Mouse (Mus musculus) spleen, adult 2 months (tissue): ENCODE data around the gene Zfp512.

Experiments
- CTCF ChIP-seq: fragments of 200-500 bp; IDR thresholded peaks from 2 replicates; pipeline ENCODE4 v1.5.1; 2011; ENCODE audit warnings: mild to moderate bottlenecking, inconsistent platforms; ENCODE audit not compliant: insufficient read depth, insufficient read length, insufficient replicate concordance; ENCODE audit errors: extremely low read depth
- POLR2A ChIP-seq: fragments of 200-500 bp; IDR thresholded peaks from 2 replicates; pipeline ENCODE4 v1.6.1; 2011; ENCODE audit warnings: low read depth, low read length, inconsistent platforms

DNA sequence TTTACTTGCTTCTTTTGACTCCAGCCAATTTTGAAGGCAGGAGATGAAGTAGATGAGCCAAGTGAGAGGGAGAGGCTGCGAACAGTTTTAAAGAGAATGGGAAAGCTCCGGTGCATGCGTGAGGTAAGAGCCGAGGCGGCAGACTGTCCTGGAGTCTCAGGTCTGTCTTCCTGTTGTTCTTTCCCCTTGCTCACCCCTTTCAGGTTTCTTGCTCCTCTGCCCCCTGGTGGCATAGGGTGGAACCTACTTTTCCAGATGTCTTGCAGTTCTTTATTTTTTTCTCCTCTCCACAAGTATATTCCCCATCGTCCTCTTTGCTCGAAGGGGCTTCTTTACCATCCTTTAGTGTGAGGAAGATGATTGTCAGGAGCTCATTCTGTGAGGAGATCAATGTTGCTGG lies 18.1 kb downstream of the Zfp512 start:
- TF ChIP-seq POLR2A (no peak), CTCF (peak; percentile 49; the same call in 1 of the 2 replicates)
